Mouse (Mus musculus) limb, embryonic 13.5 days (tissue): ENCODE measurements at regions not wholly inside any gene's neighbourhood (a gene's known extent, or its start where the extent isn't known, plus 50 kb on each side); places are given as distances from the start of the nearest gene placed in this dataset.

Source experiments
- ATAC-seq: fragments of 200-750 bp; cut with Nextera tagmentation; 2 replicates; pipeline ENCODE4 v1.8.0; 2017; ENCODE audit warnings: low read depth, moderate number of reproducible peaks, moderate TSS enrichment; ENCODE audit not compliant: low FRiP score
- H3K27ac ChIP-seq: fragments of 300-500 bp; sonication (generic); 2 replicates; pipeline ENCODE4 v1.5.1; 2015; ENCODE audit warnings: inconsistent platforms, mild to moderate bottlenecking, moderate library complexity
- H3K27me3 ChIP-seq: fragments of 300-500 bp; sonication (generic); 2 replicates; pipeline ENCODE4 v1.6.1; 2015; ENCODE audit warnings: mild to moderate bottlenecking, inconsistent platforms
- H3K36me3 ChIP-seq: fragments of 300-500 bp; sonication (generic); 2 replicates; pipeline ENCODE4 v1.6.1; 2015; ENCODE audit warnings: inconsistent platforms, mild to moderate bottlenecking, moderate library complexity
- H3K4me1 ChIP-seq: fragments of 300-500 bp; sonication (generic); 2 replicates; pipeline ENCODE4 v1.6.1; 2015; ENCODE audit warnings: inconsistent platforms
- H3K4me2 ChIP-seq: fragments of 300-500 bp; sonication (generic); replicated peaks from 2 replicates; pipeline ENCODE4 v1.6.1; 2015; ENCODE audit warnings: inconsistent platforms, mild to moderate bottlenecking, moderate library complexity
- H3K4me3 ChIP-seq: fragments of 300-500 bp; sonication (generic); 2 replicates; pipeline ENCODE4 v1.5.1; 2015; ENCODE audit warnings: moderate library complexity, mild to moderate bottlenecking, inconsistent platforms
- H3K9ac ChIP-seq: fragments of 300-500 bp; sonication (generic); 2 replicates; pipeline ENCODE4 v1.6.1; 2015; ENCODE audit warnings: mild to moderate bottlenecking, inconsistent platforms
- H3K9me3 ChIP-seq: fragments of 300-500 bp; sonication (generic); 2 replicates; pipeline ENCODE4 v1.6.1; 2016; ENCODE audit warnings: inconsistent platforms
- WGBS: fragments of 180-500 bp; shearing (Covaris S2); methylation state at CpG from one replicate; pipeline ENCODE4 v1.1.7; 2015; 5-methylcytosine and 5-hydroxymethylcytosine counted together

- Histone ChIP-seq H3K9me3 (no peaks in the 10 kb centered on the region), H3K4me1 (peaks cover 13% of the 10 kb centered on the region), H3K27ac (no peak overlapping the region), H3K27me3 (peaks cover 27% of the 10 kb centered on the region), H3K4me2 (no peak overlapping the region), H3K36me3 (no peaks in the 10 kb centered on the region), H3K4me3 (no peak overlapping the region), H3K9ac (no peak overlapping the region)
- no peak for ATAC-seq
- 23% methylated on average over 3 of the region's 3 CpGs for WGBS
These were observed 242.8 kb downstream of the Snx10 start for GRCm38 (mm10) chr6:51766482-51766881.

GRCm38 (mm10) chr6:51767582-51768341 is 244.1 kb downstream of the Snx10 start:
- Histone ChIP-seq H3K36me3 (no peaks in the 10 kb centered on the region), H3K27me3 (peaks cover 27% of the 10 kb centered on the region), H3K27ac (peak overlapping the region; percentile 61), H3K9me3 (no peaks in the 10 kb centered on the region), H3K4me3 (peak overlapping the region; percentile 9), H3K9ac (0 out of 2 replicates have a peak overlapping the region, but pooled peaks have one; percentile 13), H3K4me1 (peaks cover 9% of the 10 kb centered on the region), H3K4me2 (peak overlapping the region; percentile 55)
- ATAC-seq, result no peak
- WGBS, result 5% methylated on average over 15 of the region's 15 CpGs

GRCm38 (mm10) chr6:51771001-51771400 is 241.3 kb downstream of the Skap2 start:
- ATAC-seq, result no peak
- Histone ChIP-seq H3K27ac (no peak overlapping the region), H3K27me3 (peaks cover 24% of the 10 kb centered on the region), H3K9ac (no peak overlapping the region), H3K4me3 (no peak overlapping the region), H3K4me1 (peaks cover 9% of the 10 kb centered on the region), H3K9me3 (no peaks in the 10 kb centered on the region), H3K36me3 (no peaks in the 10 kb centered on the region), H3K4me2 (no peak overlapping the region)
- WGBS, result 53% methylated on average over 9 of the region's 9 CpGs

GRCm38 (mm10) chr6:51771424-51771823 is 240.9 kb downstream of the Skap2 start:
- no peak for ATAC-seq
- Histone ChIP-seq H3K4me2 (no peak overlapping the region), H3K27ac (no peak overlapping the region), H3K36me3 (no peaks in the 10 kb centered on the region), H3K9ac (no peak overlapping the region), H3K4me3 (no peak overlapping the region), H3K4me1 (peaks cover 9% of the 10 kb centered on the region), H3K27me3 (peaks cover 21% of the 10 kb centered on the region), H3K9me3 (no peaks in the 10 kb centered on the region)
- WGBS, result 10% methylated on average over 11 of the region's 11 CpGs

GRCm38 (mm10) chr6:51774771-51775170 is 237.6 kb downstream of the Skap2 start:
- WGBS, result 73% methylated on average over 3 of the region's 3 CpGs
- H3K4me3 ChIP-seq, result no peak overlapping the region

GRCm38 (mm10) chr6:51785615-51786014 is 226.7 kb downstream of the Skap2 start:
- H3K9ac ChIP-seq, result no peak overlapping the region
- no peak overlapping the region for H3K4me2 ChIP-seq
- 52% methylated on average over 3 of the region's 3 CpGs for WGBS
- H3K9me3 ChIP-seq, result no peaks in the 10 kb centered on the region
- no peak overlapping the region for H3K4me3 ChIP-seq
- ATAC-seq, result no peak
- no peak overlapping the region for H3K27ac ChIP-seq
- peaks cover 11% of the 10 kb centered on the region; the same call in 1 of the 2 replicates for H3K4me1 ChIP-seq
- H3K36me3 ChIP-seq, result no peaks in the 10 kb centered on the region
- H3K27me3 ChIP-seq, result peaks cover 7% of the 10 kb centered on the region

More at GRCm38 (mm10) chr6:51774771-51775170, 237.6 kb downstream of the Skap2 start:
- Histone ChIP-seq H3K27ac (no peak overlapping the region), H3K27me3 (peaks cover 8% of the 10 kb centered on the region), H3K4me2 (no peak overlapping the region), H3K9ac (no peak overlapping the region), H3K36me3 (no peaks in the 10 kb centered on the region), H3K4me1 (no peaks in the 10 kb centered on the region), H3K9me3 (no peaks in the 10 kb centered on the region)
- no peak for ATAC-seq

- no peaks in the 10 kb centered on the region for H3K9me3 ChIP-seq
- no peak for ATAC-seq
- H3K36me3 ChIP-seq, result no peaks in the 10 kb centered on the region
- no peak overlapping the region for H3K27ac ChIP-seq
- peaks cover 12% of the 10 kb centered on the region; the same call in 1 of the 2 replicates for H3K4me1 ChIP-seq
- H3K27me3 ChIP-seq, result peaks cover 8% of the 10 kb centered on the region
- H3K9ac ChIP-seq, result no peak overlapping the region
- no peak overlapping the region for H3K4me2 ChIP-seq
- 64% methylated on average over 3 of the region's 3 CpGs for WGBS
- H3K4me3 ChIP-seq, result no peak overlapping the region
These were observed 225.5 kb downstream of the Skap2 start for GRCm38 (mm10) chr6:51786836-51787235.

GRCm38 (mm10) chr6:51788156-51788555 is 224.2 kb downstream of the Skap2 start:
- no peak overlapping the region for H3K27ac ChIP-seq
- H3K27me3 ChIP-seq, result peaks cover 8% of the 10 kb centered on the region
- H3K4me3 ChIP-seq, result no peak overlapping the region
- H3K4me2 ChIP-seq, result no peak overlapping the region
- no peaks in the 10 kb centered on the region for H3K36me3 ChIP-seq
- ATAC-seq, result no peak
- no peak overlapping the region for H3K9ac ChIP-seq
- no peaks in the 10 kb centered on the region for H3K9me3 ChIP-seq
- WGBS, result 77% methylated on average over 9 of the region's 9 CpGs
- peaks cover 12% of the 10 kb centered on the region; the same call in 1 of the 2 replicates for H3K4me1 ChIP-seq

- Histone ChIP-seq H3K27me3 (peaks cover 8% of the 10 kb centered on the region), H3K9me3 (no peaks in the 10 kb centered on the region), H3K36me3 (no peaks in the 10 kb centered on the region), H3K9ac (no peak overlapping the region), H3K4me1 (peaks cover 17% of the 10 kb centered on the region), H3K27ac (no peak overlapping the region), H3K4me2 (no peak overlapping the region), H3K4me3 (no peak overlapping the region)
- 39% methylated on average over 5 of the region's 5 CpGs for WGBS
- ATAC-seq, result no peak
These were observed 222.1 kb downstream of the Skap2 start for GRCm38 (mm10) chr6:51790293-51790692.

GRCm38 (mm10) chr6:51790693-51791092 is 221.7 kb downstream of the Skap2 start:
- WGBS, result 81% methylated on average over 7 of the region's 7 CpGs
- H3K9me3 ChIP-seq, result no peaks in the 10 kb centered on the region
- no peak overlapping the region for H3K9ac ChIP-seq
- ATAC-seq, result no peak
- no peak overlapping the region for H3K27ac ChIP-seq
- H3K27me3 ChIP-seq, result peaks cover 8% of the 10 kb centered on the region
- H3K36me3 ChIP-seq, result no peaks in the 10 kb centered on the region
- H3K4me2 ChIP-seq, result no peak overlapping the region
- H3K4me3 ChIP-seq, result no peak overlapping the region
- peaks cover 17% of the 10 kb centered on the region for H3K4me1 ChIP-seq

GRCm38 (mm10) chr6:51795300-51795699 is 217.0 kb downstream of the Skap2 start:
- H3K4me3 ChIP-seq, result no peak overlapping the region

GRCm38 (mm10) chr6:51798577-51799240 is 213.6 kb downstream of the Skap2 start:
- Histone ChIP-seq H3K9ac (no peak overlapping the region), H3K27me3 (no peaks in the 10 kb centered on the region), H3K36me3 (no peaks in the 10 kb centered on the region), H3K4me2 (no peak overlapping the region), H3K27ac (no peak overlapping the region), H3K4me1 (peaks cover 5% of the 10 kb centered on the region), H3K4me3 (no peak overlapping the region), H3K9me3 (no peaks in the 10 kb centered on the region)
- WGBS, result 82% methylated on average over 12 of the region's 12 CpGs
- no peak for ATAC-seq

More at GRCm38 (mm10) chr6:51795300-51795699, 217.0 kb downstream of the Skap2 start:
- no peak overlapping the region for H3K27ac ChIP-seq
- peaks cover 8% of the 10 kb centered on the region for H3K4me1 ChIP-seq
- no peaks in the 10 kb centered on the region for H3K36me3 ChIP-seq
- H3K27me3 ChIP-seq, result peaks cover 5% of the 10 kb centered on the region; the same call in 1 of the 2 replicates
- no peaks in the 10 kb centered on the region for H3K9me3 ChIP-seq
- no peak overlapping the region for H3K9ac ChIP-seq
- no peak for ATAC-seq
- WGBS, result 57% methylated on average over 4 of the region's 4 CpGs
- no peak overlapping the region for H3K4me2 ChIP-seq
